Mouse (Mus musculus) kidney, adult 8-10 months (tissue): ENCODE measurements around the gene Hectd4.

Source experiments
- DNase-seq, 2 experiments: peaks; one replicate each; pipeline ENCODE4 v3.0.0; 2022

Hectd4 gene

GRCm38 (mm10) chr5:121238208-121238607, 18.2 kb downstream of the Hectd4 start:
- DNase-seq: no peak

DNA sequence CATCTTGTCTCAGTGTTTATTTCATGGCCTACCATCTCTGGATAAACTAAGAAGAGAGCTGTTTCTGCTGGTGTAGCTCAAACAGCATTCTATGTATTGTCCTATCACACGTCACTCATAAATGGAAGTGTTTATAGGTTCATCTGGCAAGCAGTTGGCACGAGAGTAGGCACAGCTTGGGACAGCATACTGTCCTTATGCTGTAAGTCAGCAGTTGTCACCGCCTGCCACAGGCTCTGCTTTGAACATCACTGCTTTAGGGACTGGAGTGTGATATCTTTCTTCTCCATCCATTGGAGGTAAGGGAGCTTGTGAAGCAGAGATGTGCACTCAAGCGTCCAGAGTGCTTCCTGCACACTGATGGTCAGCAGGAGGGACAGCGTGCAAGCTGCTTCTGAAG, 19.8 kb downstream of the Hectd4 start:
- no peak for DNase-seq

- DNase-seq: no peak
These were observed 21.2 kb downstream of the Hectd4 start for GRCm38 (mm10) chr5:121241182-121241581.

GRCm38 (mm10) chr5:121242261-121242660, 22.2 kb downstream of the Hectd4 start:
- no peak for DNase-seq

DNA sequence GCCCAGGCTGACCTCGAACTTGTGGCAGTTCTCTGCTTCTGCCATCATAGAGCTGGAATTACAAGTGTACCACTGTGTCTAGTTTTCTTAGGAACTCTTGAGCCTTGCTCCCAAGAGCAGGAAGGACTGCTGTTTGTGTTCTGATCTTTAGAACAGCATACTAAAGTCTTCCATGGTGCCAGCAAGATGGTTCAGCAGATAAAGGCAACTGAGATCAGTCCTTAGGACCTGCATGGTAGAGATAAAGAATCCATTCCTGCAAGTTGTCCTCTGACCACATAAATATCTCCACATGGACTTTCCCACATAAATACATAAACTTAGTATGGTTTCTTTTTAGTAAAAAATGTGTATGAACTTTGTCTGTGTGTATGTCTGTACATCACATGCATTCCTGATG, 22.7 kb downstream of the Hectd4 start:
- no peak for DNase-seq

GRCm38 (mm10) chr5:121243676-121244364, 23.8 kb downstream of the Hectd4 start:
- DNase-seq: no peak

GRCm38 (mm10) chr5:121244365-121244731, 24.3 kb downstream of the Hectd4 start:
- no peak for DNase-seq

DNA sequence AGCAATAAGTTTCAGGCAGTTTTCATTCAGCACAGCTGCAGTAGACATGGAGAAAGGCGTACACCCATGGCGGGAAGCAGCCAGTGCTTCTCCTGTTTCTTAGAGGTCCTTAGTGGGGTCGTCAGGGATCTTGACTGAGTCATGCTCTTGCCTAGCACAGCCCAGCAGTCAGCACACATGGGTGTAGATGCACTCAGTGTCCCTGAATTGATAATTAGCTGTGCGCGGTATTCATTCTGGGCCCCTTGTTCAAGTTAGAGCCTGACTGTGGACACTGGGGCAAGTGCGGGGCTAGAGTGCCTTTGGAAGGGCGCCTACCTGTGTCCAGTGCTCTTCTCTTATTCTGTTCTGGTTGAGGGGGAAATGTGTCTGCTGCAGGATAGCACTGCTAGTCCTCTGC, 25.2 kb downstream of the Hectd4 start:
- DNase-seq: no peak

DNA sequence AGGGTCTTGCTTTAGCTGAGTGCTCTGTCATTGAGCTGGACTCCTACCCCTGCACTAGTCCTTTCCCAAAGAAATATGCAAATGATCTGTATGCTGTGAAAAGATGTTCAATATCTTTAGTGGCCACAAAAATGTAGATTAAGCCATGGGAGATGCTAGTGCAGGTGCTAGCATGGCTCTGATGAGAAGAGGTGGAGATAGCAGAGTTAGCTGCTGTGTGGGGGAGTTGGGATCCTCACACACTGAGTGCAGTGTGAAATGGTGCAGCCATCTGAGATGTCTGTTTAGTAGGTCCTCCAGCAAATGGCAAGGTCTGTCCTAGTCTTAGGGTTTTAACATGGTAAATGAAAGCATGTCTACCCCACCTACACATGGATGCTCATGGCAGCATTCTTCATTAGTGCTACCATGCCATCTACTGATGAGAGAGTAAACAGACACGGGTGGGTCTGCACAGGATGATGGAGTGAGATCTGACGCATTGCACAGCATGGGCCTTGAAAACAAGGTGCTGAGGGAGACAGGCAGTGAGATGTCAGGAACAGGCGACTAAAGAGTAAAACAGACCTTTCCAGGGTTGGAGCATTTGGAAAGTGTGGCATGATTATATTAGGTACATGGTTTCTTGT, 28.9 kb downstream of the Hectd4 start:
- no peak for DNase-seq

GRCm38 (mm10) chr5:121249693-121250092, 29.7 kb downstream of the Hectd4 start:
- no peak for DNase-seq

DNA sequence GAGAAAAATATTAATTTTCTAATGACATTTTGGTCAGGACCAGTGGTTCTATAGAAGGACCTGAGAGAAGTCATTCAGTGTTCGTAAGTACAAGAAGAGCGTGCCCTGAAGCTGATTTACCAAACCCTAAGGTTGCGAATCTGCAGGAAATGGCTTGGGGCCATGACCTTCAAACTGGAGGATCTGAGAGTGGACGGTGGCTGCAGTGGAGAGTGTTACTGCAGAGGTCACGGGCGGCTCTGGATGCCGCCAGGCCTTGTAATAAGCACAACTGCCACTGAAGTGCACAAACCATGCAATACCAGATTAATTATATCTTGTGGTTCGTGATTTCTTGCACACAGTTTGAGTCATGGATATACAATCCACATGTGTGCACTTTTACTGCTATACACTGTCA, 31.8 kb downstream of the Hectd4 start:
- DNase-seq: peak; percentile 27 to 33

- no peak for DNase-seq
These were observed 33.9 kb downstream of the Hectd4 start for GRCm38 (mm10) chr5:121253816-121254497.

- DNase-seq: no peak
These were observed 35.0 kb downstream of the Hectd4 start for GRCm38 (mm10) chr5:121254977-121255376.

GRCm38 (mm10) chr5:121261806-121262205, 41.8 kb downstream of the Hectd4 start:
- no peak for DNase-seq

GRCm38 (mm10) chr5:121262415-121262814, 42.4 kb downstream of the Hectd4 start:
- DNase-seq: no peak

GRCm38 (mm10) chr5:121264593-121264992, 44.6 kb downstream of the Hectd4 start:
- no peak for DNase-seq

DNA sequence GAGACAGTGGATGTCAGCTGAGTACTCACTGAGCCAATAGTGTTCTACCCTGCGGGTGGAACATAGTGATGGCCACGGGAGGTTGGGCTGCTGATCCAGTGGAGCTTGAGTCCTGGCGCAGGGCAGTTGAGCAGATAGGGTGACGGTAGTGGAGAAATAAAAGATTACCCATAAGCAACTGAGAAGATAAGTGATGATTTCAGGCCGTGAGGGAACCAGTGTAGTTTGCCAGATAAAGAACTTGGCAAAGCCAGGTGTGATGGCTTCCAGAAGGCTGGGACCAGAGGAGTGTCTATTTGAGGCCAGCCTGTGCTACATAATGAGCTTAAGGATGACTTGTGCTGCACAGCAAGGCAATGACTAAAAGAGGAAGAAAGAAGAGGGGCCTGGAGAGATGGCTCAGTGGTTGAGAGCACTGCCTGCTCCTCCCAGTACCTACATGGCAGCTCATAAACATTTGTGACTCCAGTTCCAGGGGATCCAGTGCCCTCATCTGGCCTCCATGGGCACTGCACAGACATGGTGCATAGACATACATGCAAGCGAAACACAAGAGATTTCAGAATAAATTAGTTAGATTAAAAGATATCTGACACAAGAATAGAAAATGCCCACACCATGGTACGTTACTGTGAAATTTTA, 46.8 kb downstream of the Hectd4 start:
- DNase-seq: peak; percentile 32 to 67

DNA sequence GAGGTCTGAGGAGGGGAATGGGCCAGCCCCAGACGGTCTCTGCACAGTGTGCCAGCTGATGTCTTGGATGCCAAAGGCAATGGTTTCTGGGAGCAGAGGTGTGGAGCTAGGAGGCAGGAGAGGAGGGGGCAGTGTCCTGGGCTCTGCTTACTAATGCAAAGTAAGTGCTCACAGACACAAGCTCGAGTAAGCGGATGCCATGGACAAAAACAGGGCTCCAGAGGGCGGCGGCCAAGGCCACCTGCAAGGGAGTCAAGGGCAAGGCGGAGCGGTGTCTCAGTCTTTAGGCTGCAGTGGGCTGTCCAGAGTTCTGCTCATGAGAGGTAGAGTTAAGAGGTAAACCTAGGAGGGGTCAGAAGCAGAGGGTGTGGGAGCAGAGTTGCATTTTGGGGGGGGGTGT, 51.0 kb downstream of the Hectd4 start:
- no peak for DNase-seq

GRCm38 (mm10) chr5:121276808-121277207, 56.8 kb downstream of the Hectd4 start:
- no peak for DNase-seq

GRCm38 (mm10) chr5:121280456-121280855, 60.4 kb downstream of the Hectd4 start:
- DNase-seq: no peak

GRCm38 (mm10) chr5:121283051-121283450, 63.0 kb downstream of the Hectd4 start:
- DNase-seq: no peak

GRCm38 (mm10) chr5:121284816-121285215, 64.8 kb downstream of the Hectd4 start:
- DNase-seq: no peak

DNA sequence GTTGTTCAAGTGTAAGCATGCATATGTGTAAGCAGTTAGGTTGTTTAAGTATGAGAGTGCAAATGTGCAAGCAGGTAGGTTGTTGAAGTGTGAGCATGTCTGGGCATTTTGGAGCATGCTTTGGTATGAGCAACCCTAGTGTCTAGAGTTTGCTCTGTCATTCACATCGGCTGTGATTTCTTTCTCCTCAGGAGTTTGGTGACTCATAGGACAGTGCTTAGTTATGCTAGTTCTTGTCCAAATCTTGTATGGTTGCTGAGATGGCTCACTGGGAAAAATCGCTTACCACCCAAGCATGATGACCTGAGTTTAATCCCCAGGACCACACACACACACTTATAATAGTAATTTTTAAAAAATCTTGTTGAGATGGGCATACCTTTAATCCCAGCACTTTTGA, 67.2 kb downstream of the Hectd4 start:
- no peak for DNase-seq

- DNase-seq: no peak
These were observed 70.3 kb downstream of the Hectd4 start for GRCm38 (mm10) chr5:121290289-121290688.
